8 mouse cellular contexts compared by ENCODE assay signal in the genomic region with DNA sequence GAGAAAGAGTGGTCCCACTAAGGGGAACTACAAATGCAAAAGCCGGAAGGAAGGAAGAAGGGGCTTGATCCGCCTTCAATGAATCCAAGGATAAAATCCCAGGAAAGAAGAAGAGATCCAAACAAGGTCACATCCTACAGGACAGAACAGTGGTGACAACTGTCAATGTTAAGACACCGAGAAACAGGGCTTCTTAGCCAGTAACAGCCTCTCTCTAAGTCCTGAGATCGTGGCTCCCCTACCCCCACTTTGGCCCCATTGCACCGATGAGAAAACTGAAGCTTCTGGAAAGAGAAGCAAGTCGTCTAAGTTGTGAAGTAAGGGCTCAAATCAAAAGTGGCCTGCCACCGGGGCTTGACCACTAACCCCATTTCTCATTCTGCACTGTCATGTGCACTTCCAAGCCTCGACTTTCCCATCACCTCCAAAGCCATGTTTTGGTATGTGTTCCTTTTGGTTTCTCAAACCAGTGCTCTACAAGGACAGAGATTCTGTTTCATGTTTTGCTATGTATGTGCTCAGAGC. TPM values are rescaled to one million over a fixed set of nuclear protein-coding genes. Genes with fewer than 3 reads are reported as not detected.
A peak's percentile ranks its signal among the peaks of the same experiment; 100 is the strongest.
DNase-seq lines count a peak whose midpoint lies in the region; ATAC-seq and TF ChIP-seq lines count a peak whose summit lies in the region.

No protein-coding gene starts in this region.

- H3K4me3 ChIP-seq in heart, postnatal 0 days (ENCODE audit: low read depth, low read length) = no peak overlapping the region
- peak overlapping the region; percentile 86; the same call in 1 of the 2 replicates for H3K4me3 ChIP-seq in E14TG2a.4 (replicated peaks; ENCODE audit: low read length)
- peak overlapping the region; percentile 70 for H3K4me3 ChIP-seq in forebrain, embryonic 16.5 days (replicated peaks; ENCODE audit: low read length)
- H3K4me3 ChIP-seq in liver, embryonic 16.5 days (ENCODE audit: low read depth, low read length) = no peak overlapping the region

- peaks cover 4% of the 10 kb centered on the region; the same call in 1 of the 2 replicates for H3K4me1 ChIP-seq in heart, postnatal 0 days (ENCODE audit: control insufficient read depth, insufficient read depth)
- peaks cover 81% of the 10 kb centered on the region for H3K4me1 ChIP-seq in E14TG2a.4 (replicated peaks; ENCODE audit: low read depth, low read length)
- H3K4me1 ChIP-seq in forebrain, embryonic 16.5 days (replicated peaks; ENCODE audit: control insufficient read depth, insufficient read depth, low read length) = peaks cover 26% of the 10 kb centered on the region
- peaks cover 30% of the 10 kb centered on the region for H3K4me1 ChIP-seq in liver, embryonic 16.5 days (ENCODE audit: control insufficient read depth, low read depth, low read length)

- H3K9me3 ChIP-seq in heart, postnatal 0 days (replicated peaks; ENCODE audit: control insufficient read depth, low read length) = no peaks in the 10 kb centered on the region
- no peaks in the 10 kb centered on the region for H3K9me3 ChIP-seq in E14TG2a.4 (ENCODE audit: low read length)
- H3K9me3 ChIP-seq in forebrain, embryonic 16.5 days (ENCODE audit: control insufficient read depth, low read length) = no peaks in the 10 kb centered on the region
- H3K9me3 ChIP-seq in liver, embryonic 16.5 days (replicated peaks; ENCODE audit: control insufficient read depth, low read length) = no peaks in the 10 kb centered on the region

- H3K9ac ChIP-seq in heart, postnatal 0 days (replicated peaks; ENCODE audit: low read depth, low read length) = no peak overlapping the region
- peak overlapping the region; percentile 68; the same call in 1 of the 2 replicates for H3K9ac ChIP-seq in forebrain, embryonic 16.5 days (replicated peaks; ENCODE audit: low read depth, low read length)
- no peak overlapping the region for H3K9ac ChIP-seq in liver, embryonic 16.5 days (ENCODE audit: low read depth, low read length)

- DNase-seq in heart, postnatal 0 days (ENCODE audit: low spot score) = no peak
- DNase-seq in heart, postnatal 10 days = no peak
- DNase-seq in kidney, postnatal 14 days = no peak
- DNase-seq in layer of hippocampus, postnatal 14 days (ENCODE audit: low spot score in 2 of 2) = no peak

- H3K27ac ChIP-seq in heart, postnatal 0 days (ENCODE audit: low read depth) = 0 out of 2 replicates have a peak overlapping the region, but pooled peaks have one; percentile 35
- H3K27ac ChIP-seq in forebrain, embryonic 16.5 days (ENCODE audit: low read length) = no peak overlapping the region
- H3K27ac ChIP-seq in liver, embryonic 16.5 days (ENCODE audit: low read length) = no peak overlapping the region

- no peak for ATAC-seq in heart, postnatal 0 days (ENCODE audit: insufficient read depth, low read depth)
- ATAC-seq in forebrain, embryonic 16.5 days = no peak
- ATAC-seq in liver, embryonic 16.5 days (ENCODE audit: low read depth) = no peak
- ATAC-seq in erythroid progenitor cell, adult 5-6 weeks (replicated peaks; ENCODE audit: low FRiP score, poor library complexity, severe bottlenecking) = no peak

- H3K27me3 ChIP-seq in heart, postnatal 0 days (ENCODE audit: control insufficient read depth, insufficient read depth, low read length) = no peaks in the 10 kb centered on the region
- H3K27me3 ChIP-seq in E14TG2a.4 (ENCODE audit: insufficient read depth, low read length) = peaks cover 25% of the 10 kb centered on the region
- no peaks in the 10 kb centered on the region for H3K27me3 ChIP-seq in forebrain, embryonic 16.5 days (replicated peaks; ENCODE audit: control insufficient read depth, insufficient read depth, low read length)
- H3K27me3 ChIP-seq in liver, embryonic 16.5 days (ENCODE audit: control insufficient read depth, insufficient read depth, low read depth, low read length) = peaks cover 60% of the 10 kb centered on the region

- no peaks in the 10 kb centered on the region for H3K36me3 ChIP-seq in heart, postnatal 0 days (replicated peaks; ENCODE audit: control insufficient read depth, insufficient read depth, low read length)
- peaks cover 13% of the 10 kb centered on the region for H3K36me3 ChIP-seq in E14TG2a.4 (ENCODE audit: insufficient read depth, low read length)
- H3K36me3 ChIP-seq in forebrain, embryonic 16.5 days (ENCODE audit: control insufficient read depth, insufficient read depth) = no peaks in the 10 kb centered on the region
- H3K36me3 ChIP-seq in liver, embryonic 16.5 days (ENCODE audit: control insufficient read depth, insufficient read depth) = no peaks in the 10 kb centered on the region

- no peak for TF ChIP-seq EP300 in heart, postnatal 0 days (IDR thresholded peaks at IDR 0.05; ENCODE audit: low read depth)

- peak overlapping the region; percentile 88 for H3K4me2 ChIP-seq in heart, postnatal 0 days (ENCODE audit: low read depth, low read length)
- H3K4me2 ChIP-seq in forebrain, embryonic 16.5 days (ENCODE audit: low read length) = peak overlapping the region; percentile 84
- H3K4me2 ChIP-seq in liver, embryonic 16.5 days (ENCODE audit: low read depth, low read length) = peak overlapping the region; percentile 78

- WGBS in heart, postnatal 0 days = 51% methylated on average over 8 of the region's 8 CpGs
- 59% methylated on average over 8 of the region's 8 CpGs for WGBS in forebrain, embryonic 16.5 days
- WGBS in liver, embryonic 16.5 days (ENCODE audit: insufficient replicate concordance) = 32% methylated on average over 8 of the region's 8 CpGs

- no peak for TF ChIP-seq CTCF in heart, postnatal 0 days (IDR thresholded peaks at IDR 0.05; ENCODE audit: low read depth)
- no peak for TF ChIP-seq CTCF in E14TG2a.4 (conservative IDR thresholded peaks at IDR 0.05; ENCODE audit: low read length)

- intact Hi-C loops in heart, postnatal 10 days (cut with DNase I) = no loop called here

RNA-seq across cellular contexts. Expression of a gene that starts 1.2 kb away (rescaled TPM):
- 24.2 and 30.1 TPM in 2 replicates for total RNA-seq in heart, postnatal 0 days (2014; rRNA removed; ENCODE audit: low replicate concordance)
- 6.5 and 7.5 TPM in 2 replicates for polyA plus RNA-seq in heart, postnatal 0 days (2015; fragmentation: Nextera tagmentation; extraction: Ambion mirVana)
- total RNA-seq in heart, postnatal 10 days (2021) = 10 to 100 TPM; 21.2 to 23.5 TPM
- polyA plus RNA-seq in forebrain, embryonic 16.5 days (2015; fragmentation: Nextera tagmentation; extraction: Ambion mirVana) = 9.9 and 12.5 TPM in 2 replicates
- 1.3 and 1.5 TPM in 2 replicates for polyA plus RNA-seq in liver, embryonic 16.5 days (2015; fragmentation: Nextera tagmentation; extraction: Ambion mirVana)
- 4.7 and 7.5 TPM in 2 replicates for total RNA-seq in erythroid progenitor cell, adult 5-6 weeks (2015; ENCODE audit: low replicate concordance)
- 13.3 and 29.0 TPM in 2 replicates for total RNA-seq in erythroid progenitor cell, adult 5-6 weeks (2017; ENCODE audit: low replicate concordance)
- 10 to 100 TPM; 58.8 to 60.5 TPM for total RNA-seq in layer of hippocampus, postnatal 14 days (2021)

Comparison
In these comparisons a context has a peak if more than half of its experiments do, and no peak if none do; other contexts are left out.
1. H3K4me3 ChIP-seq: peak in E14TG2a.4 (single experiment) and forebrain, embryonic 16.5 days (single experiment); none in heart, postnatal 0 days (single experiment) and liver, embryonic 16.5 days (single experiment).
2. Peak in every context shown above with its lines, with median percentiles within 50 percentile points of each other: H3K4me2 ChIP-seq.